Mouse (Mus musculus) ES-CJ7 (cell line): Measurements from ENCODE around the gene Pogz.
"Not testable (repeated sequence)": the region's sequence is repeated elsewhere in the genome, so short reads cannot be mapped to it uniquely, and the experiment has no call there.

Experiments used
- DNase-seq: peaks from one replicate; pipeline ENCODE4 v3.0.0; 2011; ENCODE audit warnings: low read depth, low spot score

The Pogz gene

DNA sequence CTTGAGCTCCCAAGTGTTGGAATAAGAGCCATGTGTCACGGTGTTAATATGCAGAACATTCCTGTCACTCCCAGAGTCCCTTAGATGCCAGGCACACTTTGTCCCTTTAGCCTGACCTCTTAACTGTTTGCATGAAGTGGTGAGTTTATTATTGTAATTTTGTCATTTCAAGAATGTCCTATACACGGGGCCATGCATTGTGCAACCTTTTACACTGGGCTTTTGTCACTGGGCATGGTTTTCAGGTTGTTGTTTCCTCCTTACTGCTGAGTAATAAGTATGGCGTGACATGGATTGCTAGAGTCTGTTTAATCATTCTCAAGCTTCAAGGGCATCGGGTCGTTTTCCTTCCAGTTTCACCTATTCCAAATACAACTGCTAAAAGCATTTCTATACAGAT is 76.4 kb downstream of the Pogz start:
- no peak for DNase-seq

GRCm38 (mm10) chr3:94915903-94916741 is 78.8 kb downstream of the Pogz start:
- no peak for DNase-seq

DNA sequence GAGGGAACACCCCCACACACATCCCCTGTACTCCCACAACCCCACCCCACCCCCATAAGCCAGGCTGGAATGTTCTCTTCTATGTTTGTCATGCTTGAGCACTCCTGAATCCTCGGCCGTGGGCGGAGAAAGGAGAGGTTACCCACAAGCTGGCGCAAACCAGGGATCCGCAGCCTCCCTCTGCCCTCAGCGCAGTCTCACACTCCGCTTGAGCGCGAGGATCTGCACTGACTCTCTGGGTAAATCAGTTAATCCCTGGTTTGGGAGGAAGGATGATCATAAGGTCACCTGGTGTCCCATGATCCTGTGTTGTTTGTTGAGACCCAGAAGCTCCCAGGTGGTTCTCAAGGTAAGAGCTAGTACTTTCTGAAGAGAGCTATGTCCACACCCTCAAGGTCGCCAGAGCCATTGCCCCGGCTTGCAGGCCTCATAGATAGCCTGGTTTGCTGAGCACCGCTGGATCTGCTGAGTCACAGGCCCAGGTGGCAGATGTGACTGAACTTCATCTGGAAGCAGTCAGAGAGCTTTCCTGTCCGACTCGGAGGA is 80.5 kb downstream of the Pogz start:
- peak; percentile 41 for DNase-seq

- DNase-seq, result no peak
Measured at GRCm38 (mm10) chr3:94918845-94919244, 81.5 kb downstream of the Pogz start.

DNA sequence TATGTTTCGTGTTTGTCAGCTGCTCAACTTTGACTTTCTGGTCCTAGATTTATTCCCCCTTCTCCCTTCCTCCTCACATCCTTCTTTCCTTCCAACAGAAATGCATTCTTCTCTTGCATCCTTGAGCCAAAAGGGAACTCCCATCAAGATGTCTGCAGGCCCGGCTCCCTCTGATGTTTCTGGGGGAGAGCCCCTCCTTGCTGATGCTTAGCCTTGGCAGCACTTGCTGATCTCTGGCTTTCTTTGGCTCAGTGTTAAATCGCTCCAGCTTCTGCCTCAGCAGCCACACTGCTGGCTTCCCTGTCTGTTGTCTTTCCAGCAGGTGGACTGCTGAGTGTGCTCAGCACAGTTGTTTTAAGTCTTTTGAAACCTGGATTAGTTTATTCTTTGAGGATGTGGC is 83.7 kb downstream of the Pogz start:
- DNase-seq, result no peak

DNA sequence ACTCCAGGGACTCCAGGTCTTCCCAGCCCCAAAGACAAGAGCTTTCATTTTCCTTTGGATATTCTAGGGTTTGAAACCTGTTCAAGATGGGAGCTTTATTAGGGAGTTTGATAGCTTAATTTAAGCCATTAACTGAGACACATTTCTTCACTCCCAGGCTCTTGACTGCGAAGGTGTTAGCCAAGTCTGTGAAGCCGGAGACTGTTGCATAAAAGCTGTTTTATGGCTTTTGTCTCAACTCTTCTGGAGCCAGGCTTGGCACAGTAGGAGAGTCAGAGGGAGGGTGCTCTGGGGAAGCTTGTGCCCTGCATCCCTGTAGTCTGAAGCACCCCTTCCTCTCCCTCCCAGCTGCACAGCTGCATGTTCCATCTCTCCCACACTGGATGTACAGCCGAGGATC is 85.0 kb downstream of the Pogz start:
- DNase-seq, result no peak

- DNase-seq, result no peak
Measured at GRCm38 (mm10) chr3:94924688-94925087, 87.3 kb downstream of the Pogz start.

DNA sequence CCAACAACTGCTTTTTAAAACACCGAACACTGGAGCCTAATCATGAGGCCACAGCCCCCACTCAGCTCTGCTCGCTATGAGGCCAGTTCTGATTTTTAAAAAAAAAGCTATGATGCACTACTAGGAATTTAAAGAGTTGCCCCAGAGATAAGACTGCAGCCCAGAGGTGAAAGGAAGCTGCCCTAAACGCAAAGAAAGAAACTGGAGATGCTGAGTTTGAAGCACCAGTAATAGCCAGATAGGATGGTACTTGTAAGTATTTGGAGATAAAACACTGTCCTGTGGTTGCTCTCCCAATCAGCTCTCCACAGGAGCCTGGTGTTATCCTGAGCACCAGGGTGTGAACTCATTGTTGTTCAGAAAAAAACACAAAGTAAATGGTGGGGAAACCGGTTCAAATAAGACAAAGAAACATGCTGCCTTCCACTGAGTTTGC is 89.0 kb downstream of the Pogz start:
- DNase-seq, result not testable (repeated sequence)

- not testable (repeated sequence) for DNase-seq
Measured at GRCm38 (mm10) chr3:94928979-94929378, 91.6 kb downstream of the Pogz start.

DNA sequence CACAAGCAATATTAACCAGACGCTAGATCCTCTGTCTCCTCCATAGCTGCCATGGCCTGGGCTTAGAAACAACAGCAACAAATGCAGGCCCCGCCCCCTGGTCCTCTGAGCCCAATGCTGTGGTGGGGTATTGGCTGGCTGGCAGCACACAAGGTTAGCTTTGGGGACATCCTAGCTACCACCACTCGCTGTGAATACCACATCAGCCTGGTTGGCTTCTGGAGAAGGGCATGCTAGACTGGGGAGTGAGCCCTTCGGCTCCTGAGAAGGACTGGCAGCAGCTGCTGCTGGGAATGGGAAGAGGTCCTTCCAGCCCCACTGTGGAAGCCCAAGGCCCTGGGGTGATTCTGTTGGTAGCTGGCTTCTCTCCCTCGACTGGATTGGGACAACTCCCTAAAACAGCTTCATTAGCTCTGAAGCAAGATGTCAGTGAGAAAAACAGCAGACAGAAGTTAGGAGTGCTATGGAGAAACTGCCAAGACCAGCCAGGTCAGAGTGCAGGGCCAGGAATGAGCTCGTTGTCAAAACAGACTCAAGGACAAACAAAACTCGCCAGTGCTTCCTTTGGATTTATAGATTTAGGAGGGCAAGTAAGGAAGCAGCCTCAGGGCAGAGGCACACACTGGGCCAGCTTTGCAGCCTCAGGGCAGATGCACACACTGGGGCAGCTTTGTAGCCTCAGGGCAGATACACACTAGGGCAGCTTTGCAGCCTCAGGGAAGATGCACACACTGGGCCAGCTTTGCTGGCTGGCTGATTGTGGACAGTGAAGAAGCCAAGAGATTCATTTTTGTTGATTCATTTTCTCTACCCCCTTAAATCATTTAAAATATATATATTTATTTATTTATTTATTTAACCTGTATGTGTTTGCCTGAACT is 93.3 kb downstream of the Pogz start:
- not testable (repeated sequence) for DNase-seq

- not testable (repeated sequence) for DNase-seq
Measured at GRCm38 (mm10) chr3:94931427-94932082, 94.2 kb downstream of the Pogz start.
